Mouse (Mus musculus) midbrain, embryonic 11.5 days (tissue): ENCODE measurements around the gene Dchs1. TPM values are rescaled to one million over a fixed set of nuclear protein-coding genes. Genes with fewer than 3 reads are reported as not detected.
A peak's percentile ranks its signal among the peaks of the same experiment; 100 is the strongest.
"Not testable (repeated sequence)": the region's sequence is repeated elsewhere in the genome, so short reads cannot be mapped to it uniquely, and the experiment has no call there.

Source experiments
- ATAC-seq: fragments of 200-750 bp; cut with Nextera tagmentation; 2 replicates; pipeline ENCODE4 v1.8.0; 2017; ENCODE audit warnings: moderate TSS enrichment, moderate library complexity; ENCODE audit not compliant: low FRiP score
- DNase-seq: peaks from one replicate; pipeline ENCODE4 v3.0.0; 2015; ENCODE audit warnings: low spot score; ENCODE audit errors: missing footprints
- H3K27ac ChIP-seq: fragments of 300-500 bp; sonication (generic); 2 replicates; pipeline ENCODE4 v1.5.1; 2014; ENCODE audit warnings: low read depth, low read length
- H3K27me3 ChIP-seq: fragments of 300-500 bp; sonication (generic); 2 replicates; pipeline ENCODE4 v1.6.1; 2014; ENCODE audit warnings: mild to moderate bottlenecking, low read length, moderate library complexity, mixed read lengths; ENCODE audit not compliant: control insufficient read depth, insufficient read depth
- H3K36me3 ChIP-seq: fragments of 300-500 bp; sonication (generic); 2 replicates; pipeline ENCODE4 v1.6.1; 2014; ENCODE audit warnings: mild to moderate bottlenecking, low read length, moderate library complexity, mixed read lengths; ENCODE audit not compliant: control insufficient read depth, insufficient read depth
- H3K4me1 ChIP-seq: fragments of 300-500 bp; sonication (generic); 2 replicates; pipeline ENCODE4 v1.6.1; 2014; ENCODE audit warnings: low read length; ENCODE audit not compliant: control insufficient read depth, insufficient read depth
- H3K4me2 ChIP-seq: fragments of 300-500 bp; sonication (generic); 2 replicates; pipeline ENCODE4 v1.6.1; 2014; ENCODE audit warnings: mild to moderate bottlenecking, moderate library complexity
- H3K4me3 ChIP-seq: fragments of 300-500 bp; sonication (generic); 2 replicates; pipeline ENCODE4 v1.5.1; 2014; ENCODE audit warnings: low read depth, low read length
- H3K9ac ChIP-seq: fragments of 300-500 bp; sonication (generic); 2 replicates; pipeline ENCODE4 v1.6.1; 2014; ENCODE audit warnings: low read length
- H3K9me3 ChIP-seq: fragments of 300-500 bp; sonication (generic); 2 replicates; pipeline ENCODE4 v1.6.1; 2016; ENCODE audit warnings: low read length; ENCODE audit not compliant: control insufficient read depth
- WGBS: fragments of 180-500 bp; shearing (Covaris S2); extraction: QIAGEN DNeasy Blood & Tissue Kit; methylation state at CpG from one replicate; pipeline ENCODE4 v1.1.7; 2014; 5-methylcytosine and 5-hydroxymethylcytosine counted together
- polyA plus RNA-seq: library from polyadenylated mRNA; unstranded; fragments of >200 nt; fragmentation: Nextera tagmentation; extraction: Ambion mirVana; gene quantifications from 2 replicates; pipeline ENCODE4 v1.2.1, GENCODE M21; 2014

The Dchs1 gene
- polyA plus RNA-seq, 1 experiment from 2014 or later = 12.7 TPM

DNA sequence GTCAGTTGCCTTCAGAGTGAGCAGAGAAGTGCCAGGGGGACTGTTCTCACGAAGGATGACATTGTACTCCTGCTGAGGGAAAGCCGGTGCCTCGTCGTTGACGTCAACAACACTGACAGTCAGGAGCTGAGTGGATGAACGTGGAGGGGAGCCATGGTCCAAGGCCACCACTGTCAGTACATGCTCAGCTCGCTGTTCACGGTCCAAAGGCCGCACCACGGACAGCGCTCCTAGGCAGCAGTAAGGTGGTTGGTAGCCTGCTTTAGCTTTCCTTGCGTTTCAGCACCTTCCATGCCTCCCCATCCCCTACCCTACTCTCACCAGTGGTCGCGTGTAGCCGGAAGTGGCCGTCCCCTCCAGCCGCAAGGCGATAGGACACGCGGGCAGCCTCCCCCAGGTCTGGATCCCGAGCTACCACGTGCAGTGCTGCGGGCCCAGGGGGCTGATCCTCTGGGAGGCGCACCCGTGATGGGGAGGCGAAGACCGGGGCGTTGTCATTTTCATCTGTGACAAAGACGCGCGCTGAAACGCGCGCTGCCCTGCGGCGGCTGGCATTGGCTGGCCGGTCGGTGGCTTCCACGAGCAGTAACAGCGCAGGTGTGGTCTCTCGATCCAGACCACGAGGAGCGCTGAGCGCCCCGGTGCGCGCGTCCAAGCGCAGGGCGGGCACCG, 25.5 kb downstream of the Dchs1 start:
- DNase-seq (no peak), ATAC-seq (0 out of 2 replicates have a peak, but pooled peaks have one; percentile 31)
- H3K4me1 ChIP-seq = 0 out of 2 replicates have a peak, but pooled peaks cover 4% of the 10 kb centered on the region
- no peaks in the 10 kb centered on the region for H3K9me3 ChIP-seq
- WGBS = 16% methylated on average over 51 of the region's 51 CpGs
- H3K27ac ChIP-seq = no peak overlapping the region
- H3K27me3 ChIP-seq = peaks cover 32% of the 10 kb centered on the region
- H3K9ac ChIP-seq = no peak overlapping the region
- H3K4me3 ChIP-seq = no peak overlapping the region
- no peak overlapping the region for H3K4me2 ChIP-seq
- H3K36me3 ChIP-seq = peaks cover 52% of the 10 kb centered on the region

GRCm38 (mm10) chr7:105753281-105753680, 34.2 kb downstream of the Dchs1 start:
- DNase-seq (no peak), ATAC-seq (no peak)
- Histone ChIP-seq H3K4me1 (peaks cover 8% of the 10 kb centered on the region), H3K9ac (no peak overlapping the region), H3K27me3 (no peaks in the 10 kb centered on the region), H3K36me3 (peaks cover 27% of the 10 kb centered on the region), H3K4me3 (no peak overlapping the region), H3K27ac (no peak overlapping the region), H3K4me2 (no peak overlapping the region), H3K9me3 (no peaks in the 10 kb centered on the region)
- WGBS = 89% methylated on average over 10 of the region's 10 CpGs

DNA sequence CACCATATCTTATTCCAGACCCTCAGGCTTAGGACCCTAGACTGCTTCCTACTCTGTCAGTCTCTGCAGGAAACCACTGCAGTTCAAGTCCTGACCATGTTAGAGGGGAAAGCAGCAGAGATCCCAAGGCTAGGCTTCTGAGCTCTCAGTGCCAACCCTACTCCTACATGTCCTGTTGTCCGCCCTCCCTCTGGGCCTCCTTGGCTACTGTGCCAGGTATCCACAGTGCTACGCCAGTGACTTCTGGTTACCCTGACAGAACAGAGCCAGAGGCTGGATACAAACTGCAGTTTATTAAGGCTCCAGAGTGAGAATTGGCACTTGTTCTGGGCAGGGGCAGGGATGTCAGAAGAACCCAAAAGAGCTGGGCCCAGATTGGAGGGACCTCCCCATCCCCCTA, 34.7 kb downstream of the Dchs1 start:
- DNase-seq = no peak
- Histone ChIP-seq H3K36me3 (peaks cover 24% of the 10 kb centered on the region), H3K4me1 (peaks cover 8% of the 10 kb centered on the region), H3K4me2 (no peak overlapping the region), H3K4me3 (no peak overlapping the region), H3K9me3 (no peaks in the 10 kb centered on the region), H3K27me3 (no peaks in the 10 kb centered on the region), H3K9ac (no peak overlapping the region), H3K27ac (no peak overlapping the region)
- no peak; the same call in 1 of the 2 replicates for ATAC-seq
- 90% methylated on average over 2 of the region's 2 CpGs for WGBS

- Histone ChIP-seq H3K4me3 (peak within 1 kb of the TSS; percentile 45), H3K4me1 (peaks cover 8% of the 10 kb centered on the region), H3K27me3 (no peaks in the 10 kb centered on the region), H3K4me2 (peak within 1 kb of the TSS; percentile 70), H3K36me3 (peaks cover 20% of the 10 kb centered on the region), H3K9me3 (no peaks in the 10 kb centered on the region), H3K9ac (peak within 1 kb of the TSS; percentile 77), H3K27ac (no peak within 1 kb of the TSS)
- peak; percentile 97 for ATAC-seq
- peak; percentile 97 for DNase-seq
- WGBS = 24% methylated on average over 20 of the region's 20 CpGs
These were observed 35.7 kb downstream of the Dchs1 start, which contains the start of gene Tpp1 for GRCm38 (mm10) chr7:105751491-105752433. Tpp1 (minus strand) TSS chr7:105752235.

DNA sequence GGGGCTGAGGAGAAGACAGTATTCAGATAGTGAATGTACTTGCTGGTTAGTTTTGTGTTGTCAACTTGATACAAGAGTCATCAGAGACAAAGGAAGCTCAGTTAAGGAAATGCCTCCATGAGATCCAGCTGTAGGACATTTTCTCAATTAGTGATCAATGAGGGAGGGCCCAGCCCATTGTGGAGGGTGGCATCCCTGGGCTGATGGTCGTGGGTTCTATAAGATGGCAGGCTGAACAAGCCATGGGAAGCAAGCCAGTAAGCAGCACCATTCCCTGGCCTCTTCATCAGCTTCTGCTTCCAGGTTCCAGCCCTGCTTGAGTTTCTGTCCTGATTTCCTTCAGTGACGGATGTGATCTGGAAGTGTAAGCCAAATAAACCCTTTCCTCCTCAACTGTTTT, 39.7 kb downstream of the Dchs1 start:
- ATAC-seq = no peak
- no peak overlapping the region for H3K27ac ChIP-seq
- no peak overlapping the region for H3K4me3 ChIP-seq
- H3K27me3 ChIP-seq = no peaks in the 10 kb centered on the region
- H3K36me3 ChIP-seq = no peaks in the 10 kb centered on the region; the same call in 1 of the 2 replicates
- DNase-seq = no peak
- H3K4me2 ChIP-seq = no peak overlapping the region
- 75% methylated on average over 2 of the region's 2 CpGs for WGBS
- H3K9me3 ChIP-seq = no peaks in the 10 kb centered on the region
- H3K4me1 ChIP-seq = peaks cover 13% of the 10 kb centered on the region
- no peak overlapping the region for H3K9ac ChIP-seq

GRCm38 (mm10) chr7:105743926-105744590, 43.4 kb downstream of the Dchs1 start, which contains the start of gene Taf10:
Taf10 (minus strand) TSS chr7:105744361.
- Histone ChIP-seq H3K4me2 (peak within 1 kb of the TSS; percentile 84), H3K4me3 (peak within 1 kb of the TSS; percentile 70), H3K27me3 (no peaks in the 10 kb centered on the region), H3K9ac (peak within 1 kb of the TSS; percentile 79), H3K27ac (peak within 1 kb of the TSS; percentile 40; the same call in 1 of the 2 replicates), H3K4me1 (peaks cover 6% of the 10 kb centered on the region), H3K36me3 (peaks cover 14% of the 10 kb centered on the region), H3K9me3 (no peaks in the 10 kb centered on the region)
- under 1% methylated on average over 66 of the region's 67 CpGs for WGBS
- ATAC-seq (peak; percentile 98), DNase-seq (peak; percentile 98)

- not testable (repeated sequence) for ATAC-seq, H3K27me3 ChIP-seq, H3K9me3 ChIP-seq, H3K27ac ChIP-seq
- DNase-seq = peak; percentile 65
- Histone ChIP-seq H3K4me3 (peak overlapping the region; percentile 70), H3K36me3 (peaks cover 14% of the 10 kb centered on the region), H3K4me1 (peaks cover 10% of the 10 kb centered on the region), H3K9ac (peak overlapping the region; percentile 79), H3K4me2 (peak overlapping the region; percentile 84)
- 35% methylated on average over 20 of the region's 20 CpGs for WGBS
These were observed 44.1 kb downstream of the Dchs1 start for GRCm38 (mm10) chr7:105743246-105743925.

- Histone ChIP-seq H3K36me3 (peaks cover 14% of the 10 kb centered on the region), H3K4me1 (peaks cover 15% of the 10 kb centered on the region)
- 88% methylated on average over 7 of the region's 7 CpGs for WGBS
- not testable (repeated sequence) for H3K4me2 ChIP-seq, H3K27ac ChIP-seq, H3K9ac ChIP-seq, H3K9me3 ChIP-seq, H3K27me3 ChIP-seq, ATAC-seq, H3K4me3 ChIP-seq
- peak; percentile 80 for DNase-seq
These were observed 44.8 kb downstream of the Dchs1 start for GRCm38 (mm10) chr7:105742539-105743215.
